ENCODE assay signal across 8 mouse cellular contexts in the genomic region with DNA sequence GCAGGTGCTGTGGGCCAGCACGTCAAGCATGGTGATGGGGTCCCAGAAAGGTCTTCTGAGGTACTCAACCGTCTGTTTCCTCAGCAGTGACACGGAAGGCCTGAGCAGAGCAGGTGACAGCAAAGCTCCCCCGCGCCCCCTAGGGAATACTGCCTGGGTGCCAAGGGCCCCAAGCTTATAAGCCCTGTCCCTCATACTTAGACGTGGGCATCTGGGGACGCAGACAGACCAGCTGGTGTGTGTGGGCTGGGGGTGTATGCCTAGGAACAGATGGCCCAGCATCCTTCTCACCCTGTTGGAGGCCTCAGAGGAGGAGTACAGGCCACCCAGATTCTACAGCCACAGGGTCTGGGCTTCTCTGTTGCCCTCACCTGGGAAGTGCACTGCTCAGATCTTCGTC.
DNase-seq lines count a peak whose midpoint lies in the region; ATAC-seq lines count a peak whose summit lies in the region.

No protein-coding gene starts in this region.

- no peak for ATAC-seq in forebrain, embryonic 11.5 days (replicated peaks; ENCODE audit: low FRiP score)
- peak; percentile 22; the same call in 1 of the 2 replicates for ATAC-seq in hindbrain, embryonic 16.5 days
- no peak for ATAC-seq in megakaryocyte progenitor cell, adult 5-6 weeks (replicated peaks; ENCODE audit: poor library complexity)

- peak overlapping the region; percentile 57 for H3K27ac ChIP-seq in forebrain, embryonic 10.5 days
- no peak overlapping the region for H3K27ac ChIP-seq in forebrain, embryonic 11.5 days (ENCODE audit: low read depth, low read length)
- H3K27ac ChIP-seq in hindbrain, embryonic 16.5 days (ENCODE audit: low read depth, low read length), result no peak overlapping the region

- intact Hi-C loops in heart, postnatal 25 days (cut with DNase I), result loop anchor here (5.0 to 10.0 kb wide), 2 partner anchors 38 to 146 kb away; a partner anchor contains a TSS

- DNase-seq in forebrain, embryonic 10.5 days (ENCODE audit: extremely low spot score, low spot score), result no peak
- DNase-seq in forebrain, embryonic 11.5 days (ENCODE audit: low spot score), result no peak
- DNase-seq in lung, postnatal 36 days, result peak; percentile 53
- DNase-seq in lung, postnatal 10 days, result no peak
- peak; percentile 45 for DNase-seq in spleen, adult 12 weeks (ENCODE audit: low spot score)
- DNase-seq in heart, postnatal 25 days (ENCODE audit: low spot score), result no peak

- peaks cover 70% of the 10 kb centered on the region for H3K4me1 ChIP-seq in forebrain, embryonic 10.5 days
- peaks cover 8% of the 10 kb centered on the region for H3K4me1 ChIP-seq in forebrain, embryonic 11.5 days (replicated peaks; ENCODE audit: control insufficient read depth, insufficient read depth, low read length)
- peaks cover 4% of the 10 kb centered on the region for H3K4me1 ChIP-seq in hindbrain, embryonic 16.5 days (ENCODE audit: control insufficient read depth, insufficient read depth, low read depth, low read length)

- H3K4me2 ChIP-seq in forebrain, embryonic 11.5 days (ENCODE audit: low read depth, low read length, severe bottlenecking), result no peak overlapping the region
- H3K4me2 ChIP-seq in hindbrain, embryonic 16.5 days (ENCODE audit: low read length), result no peak overlapping the region

- H3K36me3 ChIP-seq in forebrain, embryonic 10.5 days (replicated peaks), result peaks cover 37% of the 10 kb centered on the region
- H3K36me3 ChIP-seq in forebrain, embryonic 11.5 days (ENCODE audit: control insufficient read depth, insufficient read depth, low read length), result no peaks in the 10 kb centered on the region; the same call in 1 of the 2 replicates
- no peaks in the 10 kb centered on the region for H3K36me3 ChIP-seq in hindbrain, embryonic 16.5 days (ENCODE audit: control insufficient read depth, insufficient read depth, low read length)

- WGBS in forebrain, embryonic 10.5 days, result 89% methylated on average over 8 of the region's 8 CpGs
- 76% methylated on average over 8 of the region's 8 CpGs for WGBS in forebrain, embryonic 11.5 days
- WGBS in hindbrain, embryonic 16.5 days, result 62% methylated on average over 8 of the region's 8 CpGs

- H3K4me3 ChIP-seq in forebrain, embryonic 10.5 days, result no peak overlapping the region
- no peak overlapping the region for H3K4me3 ChIP-seq in forebrain, embryonic 11.5 days (ENCODE audit: low read depth, low read length)
- no peak overlapping the region for H3K4me3 ChIP-seq in hindbrain, embryonic 16.5 days (ENCODE audit: low read length)

- no peak overlapping the region for H3K9ac ChIP-seq in forebrain, embryonic 11.5 days (ENCODE audit: low read length)
- no peak overlapping the region for H3K9ac ChIP-seq in hindbrain, embryonic 16.5 days (ENCODE audit: low read depth, low read length)

- peaks cover 5% of the 10 kb centered on the region; the same call in 1 of the 2 replicates for H3K27me3 ChIP-seq in forebrain, embryonic 10.5 days (ENCODE audit: poor library complexity, severe bottlenecking)
- H3K27me3 ChIP-seq in forebrain, embryonic 11.5 days (ENCODE audit: control insufficient read depth, insufficient read depth, low read length), result no peaks in the 10 kb centered on the region
- H3K27me3 ChIP-seq in hindbrain, embryonic 16.5 days (replicated peaks; ENCODE audit: control insufficient read depth, insufficient read depth, low read length), result no peaks in the 10 kb centered on the region

- no peaks in the 10 kb centered on the region for H3K9me3 ChIP-seq in forebrain, embryonic 10.5 days
- H3K9me3 ChIP-seq in forebrain, embryonic 11.5 days (ENCODE audit: control insufficient read depth, low read length), result no peaks in the 10 kb centered on the region
- no peaks in the 10 kb centered on the region for H3K9me3 ChIP-seq in hindbrain, embryonic 16.5 days (ENCODE audit: control insufficient read depth, low read length)

Comparison
In these comparisons a context has a peak if more than half of its experiments do, and no peak if none do; other contexts are left out.
1. DNase-seq: peak in lung, postnatal 36 days (single experiment) and spleen, adult 12 weeks (single experiment); none in forebrain, embryonic 10.5 days (single experiment), forebrain, embryonic 11.5 days (single experiment), lung, postnatal 10 days (single experiment) and heart, postnatal 25 days (single experiment).